Mouse (Mus musculus) olfactory bulb, adult 2 months (tissue): ENCODE measurements around the gene Col9a1. TPM values are rescaled to one million over a fixed set of nuclear protein-coding genes. Genes with fewer than 3 reads are reported as not detected.

ENCODE experiments used
- H3K27ac ChIP-seq: fragments of 200-500 bp; 2 replicates; pipeline ENCODE4 v1.5.1; 2012; ENCODE audit warnings: low read depth, low read length; ENCODE audit not compliant: insufficient read depth
- H3K4me1 ChIP-seq: fragments of 200-500 bp; 2 replicates; pipeline ENCODE4 v1.6.1; 2012; ENCODE audit warnings: low read length; ENCODE audit not compliant: control insufficient read depth, insufficient read depth
- H3K4me3 ChIP-seq: fragments of 200-500 bp; 2 replicates; pipeline ENCODE4 v1.5.1; 2012; ENCODE audit warnings: mild to moderate bottlenecking, low read depth, low read length, moderate library complexity; ENCODE audit not compliant: insufficient read depth
- CTCF ChIP-seq: fragments of 200-500 bp; IDR thresholded peaks from 2 replicates; pipeline ENCODE4 v1.5.1; 2012; ENCODE audit warnings: low read depth, mild to moderate bottlenecking, low read length, moderate library complexity; ENCODE audit not compliant: insufficient read depth
- POLR2A ChIP-seq: fragments of 200-500 bp; IDR thresholded peaks from 2 replicates; pipeline ENCODE4 v1.6.1; 2012; ENCODE audit warnings: mild to moderate bottlenecking, low read depth, low read length, moderate library complexity; ENCODE audit not compliant: insufficient read depth
- WGBS: fragments of 180-500 bp; shearing (Covaris S2); methylation state at CpG from one replicate; pipeline ENCODE4 v1.1.7; 2018; 5-methylcytosine and 5-hydroxymethylcytosine counted together
- polyA plus RNA-seq: library from polyadenylated mRNA; stranded (reverse); fragments of >200 nt; gene quantifications from 2 replicates; pipeline ENCODE4 v1.2.4, GENCODE M21; 2012; ENCODE audit warnings: low replicate concordance; ENCODE audit not compliant: missing spikeins, insufficient read depth, insufficient read length

Col9a1 gene
- polyA plus RNA-seq, 1 experiment: not detected

GRCm38 (mm10) chr1:24261181-24261580, 83.8 kb downstream of the Col9a1 start:
- no peak for TF ChIP-seq POLR2A
- TF ChIP-seq CTCF: no peak
- no peak overlapping the region for H3K27ac ChIP-seq

GRCm38 (mm10) chr1:24267022-24267421, 89.6 kb downstream of the Col9a1 start:
- WGBS: 48% methylated on average over 3 of the region's 3 CpGs
- TF ChIP-seq POLR2A: no peak
- no peak for TF ChIP-seq CTCF
- H3K27ac ChIP-seq: no peak overlapping the region

More at GRCm38 (mm10) chr1:24261181-24261580, 83.8 kb downstream of the Col9a1 start:
- Histone ChIP-seq H3K4me3 (no peak overlapping the region), H3K4me1 (no peaks in the 10 kb centered on the region)

GRCm38 (mm10) chr1:24286360-24286759, 109.0 kb downstream of the Col9a1 start:
- WGBS: 73% methylated on average over 6 of the region's 6 CpGs
- TF ChIP-seq CTCF (no peak), POLR2A (no peak)

More at GRCm38 (mm10) chr1:24267022-24267421, 89.6 kb downstream of the Col9a1 start:
- no peaks in the 10 kb centered on the region for H3K4me1 ChIP-seq
- no peak overlapping the region for H3K4me3 ChIP-seq

GRCm38 (mm10) chr1:24292515-24292914, 115.1 kb downstream of the Col9a1 start:
- 82% methylated on average over 2 of the region's 2 CpGs for WGBS

More at GRCm38 (mm10) chr1:24286360-24286759, 109.0 kb downstream of the Col9a1 start:
- Histone ChIP-seq H3K4me1 (no peaks in the 10 kb centered on the region), H3K27ac (no peak overlapping the region), H3K4me3 (no peak overlapping the region)

GRCm38 (mm10) chr1:24294979-24295942, 117.9 kb downstream of the Col9a1 start:
- Histone ChIP-seq H3K27ac (no peak overlapping the region), H3K4me3 (no peak overlapping the region), H3K4me1 (no peaks in the 10 kb centered on the region)
- TF ChIP-seq POLR2A (no peak), CTCF (no peak)
- 84% methylated on average over 7 of the region's 7 CpGs for WGBS

More at GRCm38 (mm10) chr1:24292515-24292914, 115.1 kb downstream of the Col9a1 start:
- Histone ChIP-seq H3K4me1 (no peaks in the 10 kb centered on the region), H3K4me3 (no peak overlapping the region), H3K27ac (no peak overlapping the region)
- no peak for TF ChIP-seq POLR2A

- no peak overlapping the region for H3K4me3 ChIP-seq
- TF ChIP-seq CTCF (no peak), POLR2A (no peak)
- no peaks in the 10 kb centered on the region for H3K4me1 ChIP-seq
- 97% methylated on average over 3 of the region's 3 CpGs for WGBS
- no peak overlapping the region for H3K27ac ChIP-seq
These were observed 123.3 kb downstream of the Col9a1 start for GRCm38 (mm10) chr1:24300700-24301099.

Other genes starting within 250 kb of the Col9a1 start
- not detected in 2 replicates for gene Sdhaf4, start 172.0 kb upstream of the Col9a1 start, polyA plus RNA-seq
- gene Fam135a, start 77.3 kb upstream of the Col9a1 start, polyA plus RNA-seq: 116 TPM in 1 of 2 replicates, not detected in the other